Mouse (Mus musculus) intestine, embryonic 14.5 days (tissue): Measurements from ENCODE around the gene Ccl8. TPM values are rescaled to one million over a fixed set of nuclear protein-coding genes. Genes with fewer than 3 reads are reported as not detected.

Experiments
- ATAC-seq: fragments of 200-750 bp; cut with Nextera tagmentation; replicated peaks from 2 replicates; pipeline ENCODE4 v1.8.0; 2017; ENCODE audit warnings: low read depth, moderate number of reproducible peaks, moderate TSS enrichment, moderate library complexity; ENCODE audit not compliant: low FRiP score, low TSS enrichment
- DNase-seq: peaks from one replicate; pipeline ENCODE4 v3.0.0-alpha.2; 2018; ENCODE audit warnings: low spot score
- H3K27ac ChIP-seq: fragments of 300-500 bp; sonication (generic); 2 replicates; pipeline ENCODE4 v1.5.1; 2014; ENCODE audit warnings: low read depth, mild to moderate bottlenecking, control low read depth
- H3K27me3 ChIP-seq: fragments of 300-500 bp; sonication (generic); replicated peaks from 2 replicates; pipeline ENCODE4 v1.6.1; 2014; ENCODE audit warnings: low read length, control low read depth; ENCODE audit not compliant: control insufficient read depth, insufficient read depth
- H3K36me3 ChIP-seq: fragments of 300-500 bp; sonication (generic); 2 replicates; pipeline ENCODE4 v1.6.1; 2014; ENCODE audit warnings: low read length, control low read depth; ENCODE audit not compliant: control insufficient read depth, insufficient read depth
- H3K4me1 ChIP-seq: fragments of 300-500 bp; sonication (generic); replicated peaks from 2 replicates; pipeline ENCODE4 v1.6.1; 2014; ENCODE audit warnings: low read length, control low read depth, mixed read lengths; ENCODE audit not compliant: control insufficient read depth, insufficient read depth
- H3K4me2 ChIP-seq: fragments of 300-500 bp; sonication (generic); 2 replicates; pipeline ENCODE4 v1.6.1; 2014; ENCODE audit warnings: low read length
- H3K4me3 ChIP-seq: fragments of 300-500 bp; sonication (generic); 2 replicates; pipeline ENCODE4 v1.5.1; 2014; ENCODE audit warnings: low read depth, low read length, control low read depth, mixed read lengths
- H3K9ac ChIP-seq: fragments of 300-500 bp; sonication (generic); 2 replicates; pipeline ENCODE4 v1.6.1; 2014; ENCODE audit warnings: mild to moderate bottlenecking, low read length
- H3K9me3 ChIP-seq: fragments of 300-500 bp; sonication (generic); 2 replicates; pipeline ENCODE4 v1.6.1; 2016; ENCODE audit warnings: low read length, control low read depth; ENCODE audit not compliant: control insufficient read depth
- WGBS: fragments of 180-500 bp; shearing (Covaris S2); extraction: QIAGEN DNeasy Blood & Tissue Kit; methylation state at CpG from one replicate; pipeline ENCODE4 v1.1.7; 2014; 5-methylcytosine and 5-hydroxymethylcytosine counted together
- polyA plus RNA-seq: library from polyadenylated mRNA; unstranded; fragments of >200 nt; fragmentation: Nextera tagmentation; extraction: Ambion mirVana; gene quantifications from 2 replicates; pipeline ENCODE4 v1.2.1, GENCODE M21; 2014

Ccl8 gene
- not detected in 2 replicates for polyA plus RNA-seq

DNA sequence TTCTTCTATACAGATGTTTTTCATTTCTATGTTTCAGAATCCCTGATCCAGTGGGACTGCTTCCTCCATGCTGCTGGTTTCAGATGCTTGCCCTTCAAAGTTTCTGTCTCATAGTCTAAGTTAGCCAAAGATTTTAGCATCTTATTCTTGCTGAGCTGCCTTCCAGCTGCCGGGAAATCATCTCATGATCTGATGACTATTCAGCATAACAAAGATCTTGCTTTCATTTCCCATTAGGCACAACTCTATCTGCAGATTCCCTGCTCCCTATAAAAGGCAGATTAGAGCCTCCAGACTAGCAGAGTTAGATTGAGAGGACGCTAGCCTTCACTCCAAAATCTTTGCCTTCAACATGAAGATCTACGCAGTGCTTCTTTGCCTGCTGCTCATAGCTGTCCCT, at the start of gene Ccl8:
TSS of gene Ccl8 (plus strand) at position 301 of the 400 bp plus-strand sequence.
- Histone ChIP-seq H3K4me1 (no peaks in the 10 kb centered on the region), H3K9ac (no peak within 1 kb of the TSS), H3K4me2 (no peak within 1 kb of the TSS), H3K4me3 (no peak within 1 kb of the TSS), H3K36me3 (no peaks in the 10 kb centered on the region), H3K27me3 (no peaks in the 10 kb centered on the region), H3K9me3 (no peaks in the 10 kb centered on the region), H3K27ac (no peak within 1 kb of the TSS)
- WGBS: 86% methylated on average over 3 of the region's 3 CpGs
- ATAC-seq (no peak), DNase-seq (no peak)

DNA sequence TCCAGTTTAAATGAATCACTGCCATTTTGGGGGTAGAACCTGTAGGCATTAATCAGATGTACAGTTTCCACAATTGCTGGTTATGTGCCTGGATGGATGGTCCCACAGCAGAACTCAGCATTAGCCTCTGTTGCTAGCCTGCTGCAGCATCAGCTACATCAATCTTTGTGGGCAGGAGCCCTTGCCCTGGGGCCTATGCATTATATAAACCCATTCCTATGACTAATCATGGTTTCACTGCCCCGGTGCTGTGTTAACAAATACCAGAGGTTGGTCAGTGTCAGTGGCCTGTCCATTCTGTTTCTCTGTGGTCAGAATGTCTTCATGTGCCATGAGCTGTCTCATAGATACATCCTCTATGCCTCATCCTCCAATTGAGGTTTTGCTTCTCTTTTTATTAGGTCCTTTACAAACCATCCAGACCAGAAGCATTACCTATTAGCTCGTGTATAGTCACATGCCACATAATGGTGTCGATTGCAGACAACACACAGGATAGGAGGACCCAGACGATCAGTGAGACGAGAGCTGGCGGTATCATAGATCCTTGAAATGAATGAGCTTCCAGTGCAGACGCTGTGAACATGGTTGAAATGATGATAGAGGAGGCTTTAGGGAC, 47.9 kb upstream of the Ccl8 start:
- no peak overlapping the region for H3K4me3 ChIP-seq
- WGBS: 75% methylated on average over 7 of the region's 7 CpGs
- ATAC-seq (no peak), DNase-seq (no peak)
- no peak overlapping the region for H3K27ac ChIP-seq
- no peak overlapping the region for H3K9ac ChIP-seq
- no peak overlapping the region for H3K4me2 ChIP-seq
- no peaks in the 10 kb centered on the region for H3K4me1 ChIP-seq
- H3K9me3 ChIP-seq: no peaks in the 10 kb centered on the region
- H3K27me3 ChIP-seq: no peaks in the 10 kb centered on the region
- H3K36me3 ChIP-seq: no peaks in the 10 kb centered on the region

DNA sequence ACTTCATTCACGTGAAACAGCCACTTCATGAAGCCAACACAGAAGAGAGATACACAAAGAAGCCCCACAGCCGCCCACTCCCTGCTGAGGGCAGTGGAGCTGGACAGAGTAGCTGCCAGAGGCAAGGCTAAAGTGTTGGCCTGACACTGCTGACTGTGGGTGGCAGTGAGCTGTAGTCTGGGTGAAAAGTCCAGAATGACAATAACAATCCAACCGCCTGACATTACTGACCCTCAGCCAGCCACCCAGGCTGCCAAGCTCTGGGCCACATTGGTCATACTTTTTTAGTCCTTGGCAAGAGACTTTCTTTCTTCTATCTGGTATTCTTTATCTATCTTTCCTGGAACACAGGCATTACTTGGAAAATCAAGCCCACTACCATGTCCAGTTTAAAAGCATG, 43.9 kb upstream of the Ccl8 start:
- Histone ChIP-seq H3K27ac (no peak overlapping the region), H3K4me2 (no peak overlapping the region), H3K9ac (no peak overlapping the region), H3K4me1 (no peaks in the 10 kb centered on the region), H3K36me3 (no peaks in the 10 kb centered on the region), H3K4me3 (no peak overlapping the region), H3K9me3 (no peaks in the 10 kb centered on the region), H3K27me3 (no peaks in the 10 kb centered on the region)
- no peak for DNase-seq
- ATAC-seq: no peak
- 80% methylated on average over 3 of the region's 3 CpGs for WGBS

DNA sequence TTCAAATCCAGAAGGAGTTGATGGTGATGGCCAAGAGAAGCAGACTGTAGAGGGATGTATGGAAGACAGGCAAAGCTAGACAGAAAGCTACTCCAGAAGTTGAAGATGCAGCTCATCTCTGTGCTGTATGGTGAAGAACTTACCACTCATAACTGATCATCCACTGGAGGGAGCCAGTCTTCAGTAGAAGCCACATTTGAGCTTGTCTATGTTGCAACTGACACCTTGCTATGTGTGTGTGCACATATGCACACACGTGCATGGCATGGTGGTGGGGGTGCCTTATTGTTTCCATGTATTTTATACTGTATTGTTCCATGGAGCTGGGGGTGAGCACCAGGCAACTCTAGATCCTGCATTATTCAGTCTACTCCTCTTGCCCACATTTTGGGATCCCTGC, 42.6 kb upstream of the Ccl8 start:
- WGBS: 86% methylated on average over 1 of the region's 1 CpGs

DNA sequence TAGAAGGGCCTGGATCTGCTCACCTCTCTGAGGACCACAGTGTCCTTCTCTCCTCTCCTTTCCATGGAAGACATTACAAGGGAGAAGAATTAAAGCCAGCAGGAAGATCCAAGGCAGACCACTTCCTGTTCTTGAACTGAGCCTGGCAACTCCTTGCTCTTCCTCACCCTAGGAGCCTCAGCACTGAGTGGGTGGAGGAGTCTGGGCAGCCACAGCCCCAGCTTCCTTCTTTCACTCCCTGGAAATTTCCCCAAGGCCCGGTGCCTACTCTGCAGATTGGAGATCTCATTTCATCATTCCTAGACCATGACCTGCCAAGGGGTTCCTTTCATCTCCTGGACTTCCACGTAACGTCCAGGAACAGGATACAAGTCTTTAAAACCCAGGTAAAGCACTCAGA, 42.0 kb upstream of the Ccl8 start:
- Histone ChIP-seq H3K9me3 (no peaks in the 10 kb centered on the region), H3K4me1 (no peaks in the 10 kb centered on the region), H3K27me3 (no peaks in the 10 kb centered on the region), H3K27ac (no peak overlapping the region), H3K4me2 (no peak overlapping the region), H3K9ac (no peak overlapping the region), H3K36me3 (no peaks in the 10 kb centered on the region), H3K4me3 (no peak overlapping the region)
- WGBS: 70% methylated on average over 3 of the region's 3 CpGs
- peak; percentile 35 for DNase-seq
- no peak for ATAC-seq

More for the DNA sequence above, 42.6 kb upstream of the Ccl8 start:
- no peak overlapping the region for H3K27ac ChIP-seq
- no peaks in the 10 kb centered on the region for H3K36me3 ChIP-seq
- no peaks in the 10 kb centered on the region for H3K4me1 ChIP-seq
- no peak for ATAC-seq
- no peak overlapping the region for H3K4me3 ChIP-seq
- H3K4me2 ChIP-seq: no peak overlapping the region
- no peak for DNase-seq
- no peaks in the 10 kb centered on the region for H3K27me3 ChIP-seq
- H3K9ac ChIP-seq: no peak overlapping the region
- no peaks in the 10 kb centered on the region for H3K9me3 ChIP-seq

DNA sequence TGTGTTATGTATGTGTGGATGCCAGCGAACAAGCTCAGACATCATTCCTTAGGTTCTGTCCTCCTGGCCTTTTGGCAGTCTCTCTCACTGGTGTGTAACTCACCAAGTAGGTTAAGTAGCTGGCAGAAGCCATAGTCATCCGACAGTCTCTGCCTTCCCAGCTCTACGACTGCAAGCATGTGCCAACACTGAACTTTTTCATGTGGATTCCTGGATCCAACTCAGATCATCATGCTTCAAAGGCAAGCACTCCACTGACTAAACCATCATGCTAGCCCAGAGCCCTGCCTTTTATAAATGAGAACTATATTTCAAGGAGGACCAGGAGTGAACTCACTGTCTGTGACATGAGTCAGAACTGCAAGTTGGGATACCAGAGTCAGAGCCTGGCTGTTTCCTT, 41.3 kb upstream of the Ccl8 start:
- H3K4me1 ChIP-seq: no peaks in the 10 kb centered on the region
- H3K4me3 ChIP-seq: no peak overlapping the region
- no peaks in the 10 kb centered on the region for H3K9me3 ChIP-seq
- ATAC-seq (no peak), DNase-seq (peak; percentile 7)
- H3K9ac ChIP-seq: no peak overlapping the region
- H3K27me3 ChIP-seq: no peaks in the 10 kb centered on the region
- no peaks in the 10 kb centered on the region for H3K36me3 ChIP-seq
- no peak overlapping the region for H3K27ac ChIP-seq
- 87% methylated on average over 3 of the region's 3 CpGs for WGBS
- H3K4me2 ChIP-seq: no peak overlapping the region

DNA sequence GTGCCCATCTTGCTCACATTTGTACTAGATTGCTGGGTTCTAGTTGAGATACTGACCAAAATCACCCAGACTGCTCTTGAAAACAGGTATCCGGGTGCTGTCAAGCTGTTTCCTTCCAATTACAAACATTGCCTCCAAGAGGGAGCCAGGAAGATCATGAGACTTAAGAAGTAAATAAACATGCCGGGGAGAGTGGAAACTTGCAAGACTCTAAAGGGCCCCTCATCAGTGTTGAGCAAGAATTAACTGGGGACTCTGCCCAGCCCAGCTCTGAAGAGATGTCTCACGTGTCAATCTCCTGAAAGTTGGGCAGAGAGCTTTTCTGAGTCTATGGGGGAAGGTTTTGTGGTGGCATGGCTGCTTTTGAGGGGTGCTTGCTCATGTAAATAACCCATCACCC, 38.0 kb upstream of the Ccl8 start:
- ATAC-seq (no peak), DNase-seq (no peak)
- Histone ChIP-seq H3K4me3 (no peak overlapping the region), H3K9ac (no peak overlapping the region), H3K27me3 (no peaks in the 10 kb centered on the region), H3K27ac (no peak overlapping the region), H3K9me3 (no peaks in the 10 kb centered on the region), H3K4me2 (no peak overlapping the region), H3K36me3 (no peaks in the 10 kb centered on the region), H3K4me1 (no peaks in the 10 kb centered on the region)
- WGBS: 54% methylated on average over 3 of the region's 3 CpGs

DNA sequence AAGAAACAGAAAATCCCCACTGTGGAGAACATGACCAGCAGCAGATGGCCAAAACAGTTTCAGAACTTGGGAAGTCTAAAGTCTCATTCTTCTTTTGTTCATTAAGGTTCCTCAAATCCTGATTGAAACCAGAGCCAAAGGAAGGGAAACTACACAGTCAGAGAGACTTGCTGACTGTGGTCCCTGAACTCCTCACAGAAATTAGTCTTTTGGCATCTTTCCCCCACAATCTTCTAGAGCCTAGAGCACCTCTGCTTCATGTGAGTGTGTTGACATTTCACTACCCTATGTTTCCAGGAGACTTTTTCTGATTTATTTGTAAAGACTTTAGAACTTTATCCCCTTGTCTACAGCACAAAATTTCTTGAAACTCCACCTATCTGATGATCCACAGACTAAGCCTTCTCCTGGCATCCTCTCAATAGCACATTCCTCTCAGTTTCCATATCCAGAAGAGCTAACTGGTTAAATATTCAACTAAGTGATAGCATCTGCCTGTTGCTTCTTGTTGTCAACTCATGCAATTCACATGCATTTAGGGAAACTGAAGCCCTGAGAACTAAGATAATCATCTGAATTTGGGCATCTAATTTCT, 36.8 kb upstream of the Ccl8 start:
- Histone ChIP-seq H3K27me3 (no peaks in the 10 kb centered on the region), H3K4me1 (no peaks in the 10 kb centered on the region), H3K27ac (0 out of 2 replicates have a peak overlapping the region, but pooled peaks have one; percentile 5), H3K9ac (no peak overlapping the region), H3K4me2 (no peak overlapping the region), H3K4me3 (no peak overlapping the region), H3K9me3 (no peaks in the 10 kb centered on the region), H3K36me3 (no peaks in the 10 kb centered on the region)
- ATAC-seq (no peak), DNase-seq (no peak)

DNA sequence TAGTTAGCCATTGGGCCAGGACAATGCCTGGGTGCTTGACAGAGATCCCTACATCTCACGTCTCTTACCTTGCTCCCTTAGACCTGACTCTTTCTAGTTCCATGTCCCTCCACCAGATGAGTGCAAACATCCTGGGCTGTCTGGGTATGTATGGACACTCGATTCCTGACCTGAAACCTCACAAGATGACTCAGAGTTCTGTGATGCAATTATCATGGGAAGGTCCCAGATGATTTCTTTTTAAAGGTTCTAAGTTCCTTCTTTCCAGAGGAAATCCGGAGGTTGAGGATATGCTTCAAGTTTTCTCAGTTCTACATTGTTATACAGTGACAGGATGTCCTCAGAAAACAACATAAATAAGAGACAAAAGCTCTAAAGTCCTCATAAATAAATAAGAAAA, 34.1 kb upstream of the Ccl8 start:
- Histone ChIP-seq H3K27ac (no peak overlapping the region), H3K36me3 (no peaks in the 10 kb centered on the region), H3K4me1 (no peaks in the 10 kb centered on the region), H3K4me2 (no peak overlapping the region), H3K27me3 (no peaks in the 10 kb centered on the region), H3K9me3 (no peaks in the 10 kb centered on the region), H3K4me3 (no peak overlapping the region), H3K9ac (no peak overlapping the region)
- ATAC-seq: no peak
- 75% methylated on average over 3 of the region's 3 CpGs for whole genome bisulfite sequencing
- no peak for DNase-seq
